Mouse (Mus musculus) thymus, postnatal 0 days (tissue): Measurements from ENCODE around the gene Pnpla6. TPM values are rescaled to one million over a fixed set of nuclear protein-coding genes. Genes with fewer than 3 reads are reported as not detected.

Source experiments
- DNase-seq: peaks from one replicate; pipeline ENCODE4 v3.0.0-alpha.2; 2015; ENCODE audit warnings: low spot score
- polyA plus RNA-seq: library from polyadenylated mRNA; unstranded; fragments of >200 nt; fragmentation: Nextera tagmentation; extraction: Ambion mirVana; gene quantifications from 2 replicates; pipeline ENCODE4 v1.2.1, GENCODE M21; 2015

The Pnpla6 gene
- polyA plus RNA-seq, result 10.4 and 12.9 TPM in 2 replicates

GRCm38 (mm10) chr8:3515260-3515671 is at the start of gene Pnpla6:
Gene Pnpla6, plus strand, starts transcription at chr8:3515384.
- DNase-seq, result peak; percentile 78

GRCm38 (mm10) chr8:3467006-3467885 is 47.9 kb upstream of the Pnpla6 start, which contains the start of gene Pex11g:
Gene Pex11g, minus strand, starts transcription at chr8:3467680.
- peak; percentile 79 for DNase-seq

GRCm38 (mm10) chr8:3467886-3468545 is 47.2 kb upstream of the Pnpla6 start:
- DNase-seq, result no peak

- DNase-seq, result no peak
Measured at GRCm38 (mm10) chr8:3468838-3469237, 46.3 kb upstream of the Pnpla6 start.

- no peak for DNase-seq
Measured at GRCm38 (mm10) chr8:3470562-3470961, 44.6 kb upstream of the Pnpla6 start, which contains the start of gene Tex45. Gene Tex45, plus strand, starts transcription at chr8:3470862.

GRCm38 (mm10) chr8:3475715-3476429 is 39.3 kb upstream of the Pnpla6 start:
- DNase-seq, result no peak

- DNase-seq, result no peak
Measured at GRCm38 (mm10) chr8:3480221-3480785, 34.9 kb upstream of the Pnpla6 start.

GRCm38 (mm10) chr8:3481605-3482004 is 33.6 kb upstream of the Pnpla6 start:
- DNase-seq, result no peak

GRCm38 (mm10) chr8:3482240-3482740 is 32.9 kb upstream of the Pnpla6 start:
- DNase-seq, result no peak

GRCm38 (mm10) chr8:3483546-3483945 is 31.6 kb upstream of the Pnpla6 start:
- no peak for DNase-seq

GRCm38 (mm10) chr8:3485192-3485591 is 30.0 kb upstream of the Pnpla6 start:
- no peak for DNase-seq

- peak; percentile 69 for DNase-seq
Measured at GRCm38 (mm10) chr8:3492901-3493844, 22.0 kb upstream of the Pnpla6 start, which contains the start of gene Zfp358. Gene Zfp358, plus strand, starts transcription at chr8:3493138.

GRCm38 (mm10) chr8:3493845-3494208 is 21.4 kb upstream of the Pnpla6 start:
- DNase-seq, result no peak

GRCm38 (mm10) chr8:3495578-3496427 is 19.4 kb upstream of the Pnpla6 start:
- DNase-seq, result no peak

- DNase-seq, result no peak
Measured at GRCm38 (mm10) chr8:3496428-3496748, 18.8 kb upstream of the Pnpla6 start.

- no peak for DNase-seq
Measured at GRCm38 (mm10) chr8:3498583-3498982, 16.6 kb upstream of the Pnpla6 start.

GRCm38 (mm10) chr8:3499751-3500150 is 15.4 kb upstream of the Pnpla6 start:
- no peak for DNase-seq

- peak; percentile 98 for DNase-seq
Measured at GRCm38 (mm10) chr8:3500235-3501090, 14.7 kb upstream of the Pnpla6 start, which contains the start of gene Mcoln1. Gene Mcoln1, plus strand, starts transcription at chr8:3500457.
